Mouse (Mus musculus) mouse trophoblast stem cell (cell line): ENCODE measurements around the gene Lcor.

Experiments
- in situ Hi-C, 2 experiments: fragments of 300-500 bp; cut with MseI, MboI; formaldehyde crosslinking; loops; 2 replicates in 1 of 2; 3 replicates in 1 of 2; pipeline ENCODE4 v1.15.1; 2025

The Lcor gene

GRCm38 (mm10) chr19:41474943-41475342, 7.5 kb upstream of the Lcor start:
- in situ Hi-C loops: no loop called here

- in situ Hi-C loops: no loop called here
Observed at GRCm38 (mm10) chr19:41476530-41477249, 5.7 kb upstream of the Lcor start.

GRCm38 (mm10) chr19:41481030-41481886, 1.2 kb upstream of the Lcor start:
- in situ Hi-C loops: no loop called here

- in situ Hi-C loops: no loop called here
Observed at GRCm38 (mm10) chr19:41481887-41482189, 599 bp upstream of the Lcor start.

- in situ Hi-C loops: no loop called here
Observed at GRCm38 (mm10) chr19:41482909-41483444, 540 bp downstream of the Lcor start.

- in situ Hi-C loops: no loop called here
Observed at GRCm38 (mm10) chr19:41483445-41484040, 1.1 kb downstream of the Lcor start.

- in situ Hi-C loops: no loop called here
Observed at GRCm38 (mm10) chr19:41484361-41484760, 1.9 kb downstream of the Lcor start.

- in situ Hi-C loops: no loop called here
Observed at GRCm38 (mm10) chr19:41495382-41496032, 13.1 kb downstream of the Lcor start.

GRCm38 (mm10) chr19:41496058-41496457, 13.6 kb downstream of the Lcor start:
- in situ Hi-C loops: no loop called here

GRCm38 (mm10) chr19:41507872-41508271, 25.4 kb downstream of the Lcor start:
- in situ Hi-C loops: no loop called here

GRCm38 (mm10) chr19:41514836-41515235, 32.4 kb downstream of the Lcor start:
- in situ Hi-C loops: no loop called here

GRCm38 (mm10) chr19:41515549-41515948, 33.1 kb downstream of the Lcor start:
- in situ Hi-C loops: no loop called here

GRCm38 (mm10) chr19:41517006-41517405, 34.6 kb downstream of the Lcor start:
- in situ Hi-C loops: no loop called here

- in situ Hi-C loops: no loop called here
Observed at GRCm38 (mm10) chr19:41519121-41519520, 36.7 kb downstream of the Lcor start.

- in situ Hi-C loops: no loop called here
Observed at GRCm38 (mm10) chr19:41522246-41522645, 39.8 kb downstream of the Lcor start.

- in situ Hi-C loops: no loop called here
Observed at GRCm38 (mm10) chr19:41523798-41524563, 41.5 kb downstream of the Lcor start.

GRCm38 (mm10) chr19:41529169-41529568, 46.7 kb downstream of the Lcor start:
- in situ Hi-C loops: no loop called here

GRCm38 (mm10) chr19:41534021-41534420, 51.6 kb downstream of the Lcor start:
- in situ Hi-C loops: no loop called here

GRCm38 (mm10) chr19:41556981-41557380, 74.5 kb downstream of the Lcor start:
- in situ Hi-C loops: no loop called here

- in situ Hi-C loops: no loop called here
Observed at GRCm38 (mm10) chr19:41557491-41557890, 75.1 kb downstream of the Lcor start.

GRCm38 (mm10) chr19:41558891-41559486, 76.6 kb downstream of the Lcor start:
- in situ Hi-C loops: no loop called here
